Mouse (Mus musculus) spleen, adult 2 months (tissue): ENCODE results near the gene Inka1. TPM values are rescaled to one million over a fixed set of nuclear protein-coding genes. Genes with fewer than 3 reads are reported as not detected.

Experiments used
- DNase-seq, 2 experiments: peaks; one replicate each; pipeline versions ENCODE4 v3.0.0 to v3.0.0-alpha.2; 2012 to 2021; ENCODE audit warnings: low spot score in 2 of 2, low read depth in 1 of 2
- H3K27ac ChIP-seq: fragments of 200-500 bp; 2 replicates; pipeline ENCODE4 v1.5.1; 2012; ENCODE audit warnings: low read length, inconsistent platforms; ENCODE audit not compliant: insufficient read depth
- H3K27me3 ChIP-seq: fragments of 200-500 bp; 2 replicates; pipeline ENCODE4 v1.6.1; 2012; ENCODE audit warnings: mild to moderate bottlenecking, moderate library complexity, low read length, inconsistent platforms; ENCODE audit not compliant: control insufficient read depth, insufficient read depth
- H3K36me3 ChIP-seq: fragments of 200-500 bp; 2 replicates; pipeline ENCODE4 v1.6.1; 2012; ENCODE audit warnings: mild to moderate bottlenecking, low read length, inconsistent platforms; ENCODE audit not compliant: control insufficient read depth, insufficient read depth
- H3K4me1 ChIP-seq: fragments of 200-500 bp; 2 replicates; pipeline ENCODE4 v1.6.1; 2011; ENCODE audit warnings: inconsistent platforms; ENCODE audit not compliant: control insufficient read depth, insufficient read depth, insufficient read length
- H3K4me3 ChIP-seq: fragments of 200-500 bp; 2 replicates; pipeline ENCODE4 v1.5.1; 2011; ENCODE audit warnings: mild to moderate bottlenecking, inconsistent platforms; ENCODE audit not compliant: insufficient read depth, insufficient read length; ENCODE audit errors: extremely low read depth
- CTCF ChIP-seq: fragments of 200-500 bp; IDR thresholded peaks from 2 replicates; pipeline ENCODE4 v1.5.1; 2011; ENCODE audit warnings: mild to moderate bottlenecking, inconsistent platforms; ENCODE audit not compliant: insufficient read depth, insufficient read length, insufficient replicate concordance; ENCODE audit errors: extremely low read depth
- POLR2A ChIP-seq: fragments of 200-500 bp; IDR thresholded peaks from 2 replicates; pipeline ENCODE4 v1.6.1; 2011; ENCODE audit warnings: low read depth, low read length, inconsistent platforms
- WGBS: fragments of 180-500 bp; shearing (Covaris S2); methylation state at CpG from one replicate; pipeline ENCODE4 v1.1.7; 2018; 5-methylcytosine and 5-hydroxymethylcytosine counted together
- polyA plus RNA-seq: library from polyadenylated mRNA; depleted of rRNA; stranded (reverse); fragments of >200 nt; gene quantifications from 2 replicates; pipeline ENCODE4 v1.2.3, GENCODE M21; 2012

The Inka1 gene
- polyA plus RNA-seq, 1 experiment: 19.8 TPM

- H3K4me1 ChIP-seq: peaks cover 34% of the 10 kb centered on the region
- H3K4me3 ChIP-seq: no peak overlapping the region
- no peaks in the 10 kb centered on the region for H3K27me3 ChIP-seq
- peak overlapping the region; percentile 83 for H3K27ac ChIP-seq
- peaks cover 27% of the 10 kb centered on the region for H3K36me3 ChIP-seq
- TF ChIP-seq POLR2A (no peak), CTCF (no peak)
- peak in 1 of 2 experiments; percentile 59 for DNase-seq
- WGBS: 16% methylated on average over 4 of the region's 4 CpGs
Measured at GRCm38 (mm10) chr9:107983421-107983890, 2.2 kb downstream of the Inka1 start.

GRCm38 (mm10) chr9:107982681-107983346 lies 2.9 kb downstream of the Inka1 start, which contains the start of gene Gm20661:
TSS of gene Gm20661 (plus strand) at chr9:107983058.
- Histone ChIP-seq H3K4me3 (no peak within 1 kb of the TSS), H3K4me1 (peaks cover 34% of the 10 kb centered on the region), H3K27ac (peak within 1 kb of the TSS; percentile 83), H3K27me3 (no peaks in the 10 kb centered on the region), H3K36me3 (peaks cover 30% of the 10 kb centered on the region)
- peak in 1 of 2 experiments; percentile 38 for DNase-seq
- 16% methylated on average over 14 of the region's 14 CpGs for WGBS
- TF ChIP-seq POLR2A: no peak
- no peak for TF ChIP-seq CTCF

GRCm38 (mm10) chr9:107981684-107982605 lies 3.7 kb downstream of the Inka1 start:
- 34% methylated on average over 7 of the region's 7 CpGs for WGBS
- H3K4me3 ChIP-seq: no peak overlapping the region
- DNase-seq: no peak
- peak overlapping the region; percentile 83 for H3K27ac ChIP-seq
- no peak for TF ChIP-seq CTCF
- peaks cover 34% of the 10 kb centered on the region for H3K4me1 ChIP-seq
- peaks cover 38% of the 10 kb centered on the region for H3K36me3 ChIP-seq
- H3K27me3 ChIP-seq: no peaks in the 10 kb centered on the region

GRCm38 (mm10) chr9:107978815-107979214 lies 6.9 kb downstream of the Inka1 start:
- TF ChIP-seq POLR2A (no peak), CTCF (no peak)
- 94% methylated on average over 12 of the region's 12 CpGs for WGBS
- no peak for DNase-seq
- Histone ChIP-seq H3K4me3 (no peak overlapping the region), H3K36me3 (peaks cover 38% of the 10 kb centered on the region), H3K27ac (no peak overlapping the region), H3K27me3 (no peaks in the 10 kb centered on the region), H3K4me1 (peaks cover 26% of the 10 kb centered on the region)

GRCm38 (mm10) chr9:107975399-107976386 lies 10.0 kb downstream of the Inka1 start, which contains the start of gene Uba7:
TSS of gene Uba7 (plus strand) at chr9:107975505.
- peaks cover 5% of the 10 kb centered on the region for H3K4me1 ChIP-seq
- peaks cover 27% of the 10 kb centered on the region for H3K36me3 ChIP-seq
- DNase-seq: peak; percentile 56 to 69
- H3K27ac ChIP-seq: peak within 1 kb of the TSS; percentile 85
- H3K27me3 ChIP-seq: no peaks in the 10 kb centered on the region
- no peak for TF ChIP-seq CTCF
- peak; percentile 35; the same call in 1 of the 2 replicates for TF ChIP-seq POLR2A
- WGBS: 11% methylated on average over 12 of the region's 12 CpGs
- H3K4me3 ChIP-seq: peak within 1 kb of the TSS; percentile 60

- H3K4me3 ChIP-seq: no peak overlapping the region
- no peak for DNase-seq
Measured at GRCm38 (mm10) chr9:107974491-107975171, 11.0 kb downstream of the Inka1 start.

More at GRCm38 (mm10) chr9:107974491-107975171, 11.0 kb downstream of the Inka1 start:
- 59% methylated on average over 10 of the region's 10 CpGs for WGBS
- no peak for TF ChIP-seq POLR2A
- no peak for TF ChIP-seq CTCF
- no peaks in the 10 kb centered on the region for H3K27me3 ChIP-seq
- peaks cover 22% of the 10 kb centered on the region for H3K36me3 ChIP-seq
- peaks cover 5% of the 10 kb centered on the region for H3K4me1 ChIP-seq
- H3K27ac ChIP-seq: peak overlapping the region; percentile 74
